Mouse (Mus musculus) retina, embryonic 14.5 days (tissue): Measurements from ENCODE around the gene Bcl2.
"Not testable (repeated sequence)": the region's sequence is repeated elsewhere in the genome, so short reads cannot be mapped to it uniquely, and the experiment has no call there.

Source experiments
- DNase-seq: peaks from one replicate; pipeline ENCODE4 v3.0.0-alpha.2; 2015; ENCODE audit warnings: low spot score

The Bcl2 gene

GRCm38 (mm10) chr1:106713621-106714529 is at the start of gene Bcl2:
Bcl2 (minus strand) TSS chr1:106714274.
- DNase-seq, result peak; percentile 79

GRCm38 (mm10) chr1:106760750-106761149 is 46.7 kb upstream of the Bcl2 start:
- DNase-seq, result no peak

GRCm38 (mm10) chr1:106759572-106760435 is 45.7 kb upstream of the Bcl2 start, which contains the start of gene Kdsr:
Kdsr (minus strand) TSS chr1:106759727.
- peak; percentile 97 for DNase-seq

GRCm38 (mm10) chr1:106758734-106759571 is 44.9 kb upstream of the Bcl2 start:
- DNase-seq, result peak; percentile 38

GRCm38 (mm10) chr1:106756633-106757032 is 42.6 kb upstream of the Bcl2 start:
- no peak for DNase-seq

GRCm38 (mm10) chr1:106752013-106752412 is 37.9 kb upstream of the Bcl2 start:
- DNase-seq, result no peak

- no peak for DNase-seq
Measured at GRCm38 (mm10) chr1:106750656-106751055, 36.6 kb upstream of the Bcl2 start.

- no peak for DNase-seq
Measured at GRCm38 (mm10) chr1:106748555-106749315, 34.7 kb upstream of the Bcl2 start.

GRCm38 (mm10) chr1:106742980-106743379 is 28.9 kb upstream of the Bcl2 start:
- no peak for DNase-seq

- no peak for DNase-seq
Measured at GRCm38 (mm10) chr1:106740735-106741134, 26.7 kb upstream of the Bcl2 start.

GRCm38 (mm10) chr1:106739810-106740209 is 25.7 kb upstream of the Bcl2 start:
- DNase-seq, result no peak

GRCm38 (mm10) chr1:106738092-106738491 is 24.0 kb upstream of the Bcl2 start:
- peak; percentile 40 for DNase-seq

- no peak for DNase-seq
Measured at GRCm38 (mm10) chr1:106736211-106736610, 22.1 kb upstream of the Bcl2 start.

GRCm38 (mm10) chr1:106735586-106735985 is 21.5 kb upstream of the Bcl2 start:
- DNase-seq, result peak; percentile 77

GRCm38 (mm10) chr1:106722061-106722460 is 8.0 kb upstream of the Bcl2 start:
- no peak for DNase-seq

- not testable (repeated sequence) for DNase-seq
Measured at GRCm38 (mm10) chr1:106717736-106718135, 3.7 kb upstream of the Bcl2 start.

- DNase-seq, result peak; percentile 87
Measured at GRCm38 (mm10) chr1:106717071-106717601, 3.1 kb upstream of the Bcl2 start.

- DNase-seq, result no peak
Measured at GRCm38 (mm10) chr1:106716141-106716540, 2.1 kb upstream of the Bcl2 start.

- no peak for DNase-seq
Measured at GRCm38 (mm10) chr1:106715111-106716083, 1.3 kb upstream of the Bcl2 start.
